Mouse (Mus musculus) spleen, postnatal 10 days (tissue): ENCODE data around the gene Heatr3.
"Not testable (repeated sequence)": the region's sequence is repeated elsewhere in the genome, so short reads cannot be mapped to it uniquely, and the experiment has no call there.

ENCODE experiments used
- DNase-seq, 2 experiments: peaks; one replicate each; pipeline ENCODE4 v3.0.0; 2021 to 2022; ENCODE audit warnings: low spot score in 2 of 2

Heatr3 gene

GRCm38 (mm10) chr8:88197328-88197727 lies 59.7 kb downstream of the Heatr3 start:
- DNase-seq, result no peak

GRCm38 (mm10) chr8:88198551-88198944 lies 60.9 kb downstream of the Heatr3 start:
- DNase-seq, result peak in 1 of 2 experiments; percentile 33

DNA sequence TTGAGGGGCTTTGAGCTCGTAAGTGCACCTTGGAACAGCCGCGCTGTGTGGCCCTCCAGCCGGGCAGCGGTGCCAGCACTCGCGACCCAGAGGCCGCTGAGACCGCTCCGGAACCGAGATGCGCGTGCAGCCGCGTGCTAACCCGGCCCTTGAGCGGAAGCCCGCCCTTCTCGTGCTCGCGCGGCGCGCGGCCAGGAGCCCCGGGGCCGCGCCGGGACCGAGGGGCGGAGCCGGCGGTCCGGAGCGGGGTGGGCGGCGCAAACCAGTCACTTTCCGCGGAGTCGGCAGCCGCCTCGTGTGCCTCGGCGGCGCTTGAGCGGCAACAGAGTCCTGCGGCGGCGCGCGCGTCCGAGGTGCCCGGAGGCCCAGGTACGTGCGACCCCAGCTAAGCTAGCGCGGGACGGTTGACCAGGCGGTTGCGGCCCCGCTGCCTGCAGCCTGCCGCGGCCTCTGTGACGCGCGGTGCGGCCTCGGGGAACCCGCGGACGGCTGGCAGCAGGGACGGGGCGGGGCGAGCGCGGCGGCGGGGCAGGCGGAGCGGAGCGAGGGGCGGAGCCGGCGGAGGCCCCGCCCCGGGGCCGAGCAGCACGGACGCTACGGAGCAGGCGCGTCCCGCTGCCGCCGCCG lies 61.4 kb downstream of the Heatr3 start, which contains the start of gene Tent4b:
TSS of gene Tent4b (plus strand) at position 269 of the 627 bp plus-strand sequence.
- peak; percentile 94 to 95 for DNase-seq

GRCm38 (mm10) chr8:88199700-88200601 lies 62.3 kb downstream of the Heatr3 start:
- DNase-seq, result peak; percentile 61 to 71

- no peak for DNase-seq
Observed at GRCm38 (mm10) chr8:88200724-88201495, 63.3 kb downstream of the Heatr3 start.

DNA sequence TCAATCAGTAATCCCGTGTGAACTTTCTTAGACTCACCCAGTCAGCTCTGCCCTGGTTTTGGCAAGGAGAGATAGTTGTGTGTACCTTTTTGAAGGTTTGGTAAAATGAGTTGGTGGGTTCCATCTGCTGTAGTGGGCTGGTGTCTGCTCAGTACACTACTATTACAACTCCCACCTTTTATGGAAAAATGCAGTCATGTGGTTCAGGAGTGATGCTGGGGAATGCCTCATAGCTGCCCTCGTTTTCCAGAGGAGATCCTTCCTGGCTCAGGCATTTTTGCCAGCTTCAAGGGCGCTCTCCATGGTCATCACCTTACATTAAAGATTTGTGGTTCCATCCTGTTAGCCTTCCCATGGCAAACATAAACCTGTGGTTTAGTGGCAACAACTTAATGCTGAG lies 64.0 kb downstream of the Heatr3 start:
- no peak for DNase-seq

GRCm38 (mm10) chr8:88206016-88206415 lies 68.4 kb downstream of the Heatr3 start:
- no peak for DNase-seq

DNA sequence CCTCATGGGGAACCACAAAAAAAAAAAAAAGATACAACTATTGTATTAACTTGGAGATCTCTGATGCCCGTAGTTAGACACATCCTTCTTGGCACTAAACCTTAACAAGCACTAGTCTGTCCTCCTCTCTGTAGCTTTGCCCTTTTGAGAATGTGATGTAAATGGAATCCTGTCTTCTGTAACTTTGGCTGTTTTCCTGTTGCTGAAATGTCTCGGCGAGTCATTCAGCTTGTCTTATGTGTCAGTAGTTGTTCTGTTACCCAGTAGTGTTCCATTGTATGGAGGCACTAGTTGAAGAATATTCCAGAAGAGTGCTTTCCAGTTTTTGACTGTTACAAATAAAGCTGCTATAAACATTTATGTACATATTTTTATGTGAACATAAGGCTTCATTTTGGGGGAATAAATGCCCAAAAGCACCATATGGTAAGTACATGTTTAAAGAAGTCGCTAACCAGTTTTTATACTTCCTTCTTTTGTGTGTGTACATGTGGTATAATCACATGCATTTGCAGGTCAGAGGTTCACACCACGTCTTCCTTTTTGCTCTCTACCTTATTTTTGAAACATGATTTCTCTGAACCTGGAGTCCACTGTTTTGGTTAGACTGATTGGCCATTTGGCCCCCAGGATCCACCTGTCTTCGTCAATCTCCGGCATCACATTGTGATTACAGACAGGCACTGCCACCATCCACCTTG lies 69.6 kb downstream of the Heatr3 start:
- no peak for DNase-seq

DNA sequence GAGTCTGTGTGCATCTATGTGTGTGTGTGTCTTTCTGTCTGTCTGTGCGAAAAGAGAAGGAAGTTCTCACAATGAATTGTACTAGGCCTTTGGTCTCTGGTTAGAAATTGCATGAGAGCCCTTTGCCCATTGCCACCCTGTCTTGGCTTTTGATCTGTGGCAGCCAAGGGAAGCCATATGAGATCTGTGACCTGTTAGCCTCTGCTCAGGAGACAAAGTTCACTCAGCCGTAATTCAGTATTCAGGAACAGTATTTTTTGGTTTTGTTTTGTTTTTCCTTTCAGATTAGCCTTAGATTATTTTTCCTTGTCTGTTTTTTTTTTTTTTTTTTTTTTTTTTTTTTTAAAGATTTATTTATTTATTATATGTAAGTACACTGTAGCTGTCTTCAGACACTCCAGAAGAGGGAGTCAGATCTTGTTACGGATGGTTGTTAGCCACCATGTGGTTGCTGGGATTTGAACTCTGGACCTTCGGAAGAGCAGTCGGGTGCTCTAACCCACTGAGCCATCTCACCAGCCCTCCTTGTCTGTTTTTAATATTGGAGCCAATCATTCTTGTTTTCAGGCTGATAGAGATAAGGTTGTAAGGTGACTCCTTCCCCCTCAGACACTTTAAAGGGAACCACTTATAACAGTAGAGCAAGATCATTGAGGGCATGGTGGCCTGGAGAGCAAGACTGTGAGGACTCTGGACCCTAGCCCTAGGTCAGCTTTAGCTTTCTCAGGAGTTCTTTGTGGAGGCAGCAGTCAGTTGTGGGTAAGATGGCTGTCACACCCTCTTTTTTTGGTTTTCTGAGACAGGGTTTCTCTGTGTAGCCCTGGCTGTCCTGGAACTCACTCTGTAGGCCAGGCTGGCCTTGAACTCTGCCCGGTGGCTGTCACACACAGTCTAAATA lies 72.5 kb downstream of the Heatr3 start:
- not testable (repeated sequence) for DNase-seq

DNA sequence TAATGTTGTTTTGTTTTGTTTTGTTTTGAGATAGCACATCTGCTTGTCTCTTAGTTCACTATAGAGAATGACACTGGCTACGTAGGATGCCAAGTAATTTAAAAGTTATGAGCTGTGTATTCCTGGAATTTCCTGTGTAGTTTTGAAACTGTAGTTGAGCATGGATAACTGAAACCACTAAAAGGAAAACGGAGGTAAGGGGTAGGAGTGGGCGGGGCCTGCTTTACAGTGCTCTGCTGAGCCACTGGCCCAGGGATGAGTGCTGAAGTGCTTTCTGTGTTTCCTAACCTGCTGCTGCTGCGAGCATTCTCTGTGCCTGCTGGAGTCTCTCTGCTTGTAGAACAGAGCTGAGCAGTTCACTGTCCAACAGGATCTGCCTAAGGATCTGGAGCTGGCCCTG lies 83.7 kb downstream of the Heatr3 start:
- DNase-seq, result no peak
